Mouse (Mus musculus): ENCODE results near the gene Slc26a10. TPM values are rescaled to one million over a fixed set of nuclear protein-coding genes. Genes with fewer than 3 reads are reported as not detected.
"Not testable (repeated sequence)": the region's sequence is repeated elsewhere in the genome, so short reads cannot be mapped to it uniquely, and the experiment has no call there.

The Slc26a10 gene
- polyA plus RNA-seq, 1 experiment: not detected

DNA sequence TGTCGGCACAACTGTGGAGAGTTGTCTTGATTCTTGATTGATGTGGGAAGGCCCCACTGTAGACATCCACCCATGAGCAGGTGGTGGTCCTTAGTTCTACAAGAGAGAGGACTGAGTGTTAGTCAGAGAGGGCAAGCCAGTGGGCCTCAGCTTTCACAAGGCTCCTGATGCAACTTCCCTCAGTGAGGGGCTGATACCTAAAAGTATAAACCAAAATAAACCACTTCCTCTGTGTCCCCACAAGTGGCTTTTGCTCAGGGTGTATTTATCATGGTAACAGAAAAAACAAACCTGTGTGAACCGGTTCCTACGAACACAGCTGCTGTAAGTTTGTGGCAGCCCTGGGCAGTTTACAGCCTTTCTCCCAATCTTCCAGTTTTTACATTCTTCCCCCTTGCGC is 43.9 kb downstream of the Slc26a10 start:
- no peak overlapping the region for H3K4me3 ChIP-seq (replicated peaks)
- H3K27me3 ChIP-seq (ENCODE audit: control insufficient read depth): no peaks in the 10 kb centered on the region
- no peak for TF ChIP-seq TAL1 (IDR thresholded peaks at IDR 0.05; ENCODE audit: low read length)
- no peak for TF ChIP-seq GATA1 (IDR thresholded peaks at IDR 0.05; ENCODE audit: low read length)
- H3K36me3 ChIP-seq (ENCODE audit: control insufficient read depth): no peaks in the 10 kb centered on the region
- no peaks in the 10 kb centered on the region for H3K9me3 ChIP-seq (ENCODE audit: control insufficient read depth, low read length)
- H3K4me1 ChIP-seq (ENCODE audit: control insufficient read depth): peaks cover 30% of the 10 kb centered on the region

DNA sequence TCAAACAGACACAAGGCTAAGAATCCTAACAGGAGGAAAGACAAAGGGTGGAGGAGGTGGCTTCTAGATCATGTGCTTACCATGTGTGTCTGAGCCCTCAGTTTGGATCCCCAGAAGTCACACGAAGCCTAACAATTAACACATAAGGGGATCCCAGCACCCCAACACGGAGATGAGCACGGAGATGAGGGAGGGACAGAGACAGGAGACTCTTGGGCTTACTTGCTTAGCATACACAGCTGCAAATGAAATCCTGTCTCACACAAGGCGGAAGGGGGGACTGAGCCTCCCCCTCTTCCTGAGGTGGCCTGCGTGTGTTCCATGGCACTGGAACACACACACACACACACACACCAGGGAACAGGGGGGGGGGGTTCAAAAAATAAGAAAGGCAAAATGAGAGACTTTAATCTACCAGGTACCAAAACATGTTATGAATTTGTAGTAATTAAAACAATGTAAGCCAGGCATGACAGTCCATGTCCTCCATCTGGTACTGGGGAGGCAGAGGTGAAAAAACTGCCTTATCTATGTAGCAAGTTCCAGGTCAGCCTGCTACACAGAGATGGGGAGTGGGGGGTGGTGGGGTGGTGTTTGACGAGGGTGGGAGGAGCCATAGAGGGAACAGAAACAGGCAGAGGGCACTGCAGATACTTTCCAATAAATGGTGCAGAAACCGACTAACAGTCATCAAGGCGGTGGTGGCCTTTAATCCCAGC is 45.2 kb downstream of the Slc26a10 start:
- no peaks in the 10 kb centered on the region for H3K27me3 ChIP-seq (ENCODE audit: control insufficient read depth)
- no peak overlapping the region for H3K4me3 ChIP-seq (replicated peaks)
- TF ChIP-seq GATA1 (IDR thresholded peaks at IDR 0.05; ENCODE audit: low read length) (no peak), TAL1 (IDR thresholded peaks at IDR 0.05; ENCODE audit: low read length) (no peak)
- H3K36me3 ChIP-seq (ENCODE audit: control insufficient read depth): no peaks in the 10 kb centered on the region
- H3K9me3 ChIP-seq (ENCODE audit: control insufficient read depth, low read length): no peaks in the 10 kb centered on the region
- peaks cover 30% of the 10 kb centered on the region for H3K4me1 ChIP-seq (ENCODE audit: control insufficient read depth)

DNA sequence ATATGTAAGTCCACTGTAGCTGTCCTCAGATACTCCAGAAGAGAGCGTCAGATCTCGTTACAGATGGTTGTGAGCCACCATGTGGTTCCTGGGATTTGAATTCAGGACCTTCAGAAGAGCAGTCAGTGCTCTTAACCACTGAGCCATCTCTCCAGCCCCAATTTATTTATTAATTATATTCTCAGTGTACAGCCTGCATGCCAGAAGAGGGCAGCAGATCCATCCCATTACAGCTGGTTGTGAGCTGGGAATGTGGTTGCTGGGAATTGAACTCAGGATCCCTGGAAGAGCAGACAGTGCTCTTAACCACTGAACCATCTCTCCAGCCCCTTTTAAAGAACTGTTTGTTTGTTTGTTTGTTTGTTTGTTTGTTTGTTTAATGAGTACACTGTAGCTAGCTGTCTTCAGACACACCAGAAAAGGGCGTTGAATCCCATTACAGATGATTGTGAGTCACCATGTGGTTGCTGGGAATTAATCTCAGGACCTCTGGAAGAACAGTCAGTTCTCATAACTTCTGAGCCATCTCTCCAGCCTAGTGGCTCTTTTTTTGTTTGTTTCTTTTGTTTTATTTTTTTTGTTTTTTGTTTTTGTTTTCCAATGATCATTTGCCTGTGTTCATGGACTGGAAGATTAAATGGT is 45.9 kb downstream of the Slc26a10 start:
- H3K4me1 ChIP-seq (ENCODE audit: control insufficient read depth): peaks cover 30% of the 10 kb centered on the region
- not testable (repeated sequence) for H3K36me3 ChIP-seq (ENCODE audit: control insufficient read depth); H3K4me3 ChIP-seq (replicated peaks); H3K27me3 ChIP-seq (ENCODE audit: control insufficient read depth); H3K9me3 ChIP-seq (ENCODE audit: control insufficient read depth, low read length)

DNA sequence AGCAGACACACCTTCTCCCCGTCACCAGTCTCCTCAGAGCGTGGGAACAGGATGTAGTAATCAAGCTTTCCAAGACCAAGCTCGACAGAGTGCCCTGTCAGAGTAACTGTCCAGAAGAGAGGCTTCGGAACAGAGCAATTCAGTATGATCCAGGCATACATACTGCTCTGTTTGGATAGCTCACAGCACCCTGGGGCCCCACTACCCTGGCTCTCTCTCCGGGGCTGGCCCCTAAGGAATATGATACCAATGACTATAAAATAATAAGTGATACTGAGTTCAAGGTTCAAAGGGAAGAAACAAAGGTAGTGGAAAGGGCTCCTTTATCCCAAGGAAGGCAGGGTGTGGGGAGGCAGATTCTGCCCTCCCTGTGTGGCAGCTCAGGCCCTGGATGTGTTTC is 48.0 kb downstream of the Slc26a10 start:
- no peaks in the 10 kb centered on the region for H3K36me3 ChIP-seq (ENCODE audit: control insufficient read depth)
- TF ChIP-seq GATA1 (IDR thresholded peaks at IDR 0.05; ENCODE audit: low read length) (no peak), TAL1 (IDR thresholded peaks at IDR 0.05; ENCODE audit: low read length) (no peak)
- no peaks in the 10 kb centered on the region for H3K9me3 ChIP-seq (ENCODE audit: control insufficient read depth, low read length)
- no peak overlapping the region for H3K4me3 ChIP-seq (replicated peaks)
- no peaks in the 10 kb centered on the region for H3K27me3 ChIP-seq (ENCODE audit: control insufficient read depth)
- H3K4me1 ChIP-seq (ENCODE audit: control insufficient read depth): peaks cover 33% of the 10 kb centered on the region

DNA sequence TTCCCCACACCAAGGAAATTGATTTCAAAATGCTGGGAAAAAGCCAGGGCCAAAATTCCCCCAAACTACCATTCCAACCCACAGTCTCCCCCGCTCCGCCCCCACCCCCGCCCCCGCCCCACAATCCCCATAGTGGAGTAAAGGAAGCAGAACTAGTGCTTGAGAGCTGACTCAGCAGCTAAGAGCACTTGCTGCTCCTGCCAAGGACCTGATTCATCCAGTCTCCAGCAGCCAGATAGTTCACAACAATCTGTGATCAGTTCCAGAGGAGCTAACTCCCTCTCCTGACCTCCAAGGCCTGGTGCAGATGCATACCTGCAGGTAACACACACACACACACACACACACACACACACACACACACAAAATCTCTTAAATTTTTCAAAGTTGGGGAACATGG is 51.0 kb downstream of the Slc26a10 start:
- TF ChIP-seq GATA1 (IDR thresholded peaks at IDR 0.05; ENCODE audit: low read length): no peak
- TF ChIP-seq TAL1 (IDR thresholded peaks at IDR 0.05; ENCODE audit: low read length): no peak
- H3K27me3 ChIP-seq (ENCODE audit: control insufficient read depth): no peaks in the 10 kb centered on the region
- no peak overlapping the region for H3K4me3 ChIP-seq (replicated peaks)
- H3K4me1 ChIP-seq (ENCODE audit: control insufficient read depth): peaks cover 38% of the 10 kb centered on the region
- no peaks in the 10 kb centered on the region for H3K9me3 ChIP-seq (ENCODE audit: control insufficient read depth, low read length)
- no peaks in the 10 kb centered on the region for H3K36me3 ChIP-seq (ENCODE audit: control insufficient read depth)

DNA sequence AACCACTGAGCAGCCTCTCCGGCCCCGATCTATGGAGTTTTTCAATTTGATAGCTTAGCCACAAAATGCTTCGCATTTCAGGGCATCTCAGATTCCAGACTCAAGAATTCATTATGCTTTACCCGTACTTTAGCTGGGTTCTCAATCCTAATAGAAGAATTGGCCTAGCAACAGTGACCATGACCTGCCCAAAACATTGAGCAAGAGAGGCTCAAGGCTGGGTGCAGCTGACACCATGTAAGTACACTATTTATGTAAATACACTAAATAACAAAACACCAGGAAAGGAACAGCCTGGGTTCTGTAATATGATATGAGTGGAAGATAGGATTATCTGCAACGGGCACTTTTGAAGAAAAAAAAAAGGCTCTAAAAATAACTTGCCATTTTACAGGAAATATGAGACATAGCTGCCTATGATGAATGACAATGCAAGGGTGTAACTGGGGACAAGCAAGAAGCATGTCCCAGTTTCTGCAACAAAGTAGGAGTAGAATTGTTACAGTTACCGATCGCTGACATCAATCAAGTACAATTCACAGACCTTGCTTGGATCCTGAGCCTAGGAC is 52.6 kb downstream of the Slc26a10 start:
- no peak overlapping the region for H3K4me3 ChIP-seq (replicated peaks)
- H3K9me3 ChIP-seq (ENCODE audit: control insufficient read depth, low read length): no peaks in the 10 kb centered on the region
- peaks cover 47% of the 10 kb centered on the region for H3K4me1 ChIP-seq (ENCODE audit: control insufficient read depth)

DNA sequence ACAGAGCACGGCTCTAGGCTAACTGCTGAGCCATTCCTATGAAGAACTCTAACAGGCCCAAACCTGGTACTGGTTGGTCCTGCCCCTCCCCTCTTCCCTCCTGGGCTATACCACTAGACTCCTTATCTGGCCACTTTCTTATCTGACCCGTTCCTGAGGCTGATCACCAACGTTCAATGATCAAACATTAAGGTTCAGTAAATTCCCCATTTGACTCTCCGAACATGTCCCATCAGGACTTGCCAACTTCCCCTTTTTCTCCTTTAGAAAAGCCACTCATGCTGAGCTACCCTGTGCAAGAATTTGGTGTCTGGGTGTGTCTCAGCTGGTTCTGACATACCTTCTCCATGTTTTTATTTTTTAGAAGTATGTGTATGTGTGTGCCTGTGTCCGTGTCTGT is 53.9 kb downstream of the Slc26a10 start:
- Histone ChIP-seq H3K9me3 (ENCODE audit: control insufficient read depth, low read length) (no peaks in the 10 kb centered on the region), H3K27me3 (ENCODE audit: control insufficient read depth) (no peaks in the 10 kb centered on the region), H3K36me3 (ENCODE audit: control insufficient read depth) (no peaks in the 10 kb centered on the region), H3K4me3 (replicated peaks) (no peak overlapping the region), H3K4me1 (ENCODE audit: control insufficient read depth) (peaks cover 57% of the 10 kb centered on the region)
- no peak for TF ChIP-seq GATA1 (IDR thresholded peaks at IDR 0.05; ENCODE audit: low read length)
- no peak for TF ChIP-seq TAL1 (IDR thresholded peaks at IDR 0.05; ENCODE audit: low read length)

More for the DNA sequence above, 52.6 kb downstream of the Slc26a10 start:
- no peaks in the 10 kb centered on the region for H3K27me3 ChIP-seq (ENCODE audit: control insufficient read depth)
- no peaks in the 10 kb centered on the region for H3K36me3 ChIP-seq (ENCODE audit: control insufficient read depth)
- TF ChIP-seq GATA1 (IDR thresholded peaks at IDR 0.05; ENCODE audit: low read length): no peak
- TF ChIP-seq TAL1 (IDR thresholded peaks at IDR 0.05; ENCODE audit: low read length): no peak

DNA sequence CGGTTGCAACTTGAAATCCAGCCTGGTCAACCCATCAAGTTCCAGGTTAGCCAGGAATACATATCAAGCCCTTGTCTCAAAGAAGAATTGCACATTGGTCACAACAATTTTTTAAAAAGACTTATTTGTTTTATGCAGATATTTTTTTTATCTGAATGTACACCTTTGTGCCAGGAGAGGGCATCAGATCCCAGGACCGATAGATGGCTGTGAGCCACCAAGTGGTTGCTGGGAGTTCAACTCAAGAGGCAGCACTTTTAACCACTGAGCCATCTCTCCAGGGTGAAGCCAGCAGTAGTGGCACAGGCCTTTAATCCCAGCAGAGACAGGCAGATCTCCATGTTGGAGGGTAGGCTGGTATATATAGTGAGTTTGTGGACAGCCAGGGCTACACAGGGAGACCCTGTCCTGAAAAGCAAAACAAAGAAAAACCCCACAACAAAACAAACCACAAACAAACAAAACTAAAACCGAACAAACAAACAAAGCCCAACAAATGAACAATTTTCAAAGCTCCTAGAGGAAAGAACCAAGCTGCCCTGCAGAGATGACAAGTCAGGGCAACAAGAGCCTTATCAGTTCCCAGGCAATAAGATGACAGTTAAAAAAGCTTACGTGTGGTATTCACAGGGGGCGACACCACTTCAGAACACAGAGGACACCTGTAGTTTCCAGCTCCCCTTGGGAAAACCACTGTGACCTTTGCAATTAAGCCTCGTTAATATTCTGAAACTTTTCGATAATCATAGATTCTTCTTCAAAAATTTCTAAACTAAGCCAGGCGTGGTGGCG is 55.0 kb downstream of the Slc26a10 start:
- H3K27me3 ChIP-seq (ENCODE audit: control insufficient read depth): no peaks in the 10 kb centered on the region
- TF ChIP-seq TAL1 (IDR thresholded peaks at IDR 0.05; ENCODE audit: low read length): no peak
- TF ChIP-seq GATA1 (IDR thresholded peaks at IDR 0.05; ENCODE audit: low read length): no peak
- peaks cover 66% of the 10 kb centered on the region for H3K4me1 ChIP-seq (ENCODE audit: control insufficient read depth)

DNA sequence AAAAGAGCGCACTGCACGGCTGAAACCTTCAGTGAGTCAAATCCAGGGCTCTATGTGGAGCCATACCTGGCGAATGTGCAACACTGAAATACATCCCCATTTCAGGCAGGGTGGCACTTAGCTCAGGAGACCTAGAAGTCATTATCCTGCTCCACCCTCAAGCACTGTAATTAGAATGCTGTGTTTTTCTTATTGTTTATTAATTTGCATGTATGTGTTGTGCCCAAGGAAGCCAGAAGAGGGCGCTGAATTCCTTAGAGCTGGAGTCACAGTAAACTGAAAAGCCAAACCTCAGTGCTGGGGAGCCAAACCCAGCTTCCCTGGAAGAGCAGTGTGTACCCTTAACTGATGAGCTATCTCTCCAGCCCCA is 57.0 kb downstream of the Slc26a10 start:
- Histone ChIP-seq H3K4me1 (ENCODE audit: control insufficient read depth) (peaks cover 76% of the 10 kb centered on the region), H3K4me3 (replicated peaks) (peak overlapping the region; percentile 63)
- TF ChIP-seq GATA1 (IDR thresholded peaks at IDR 0.05; ENCODE audit: low read length) (no peak), TAL1 (IDR thresholded peaks at IDR 0.05; ENCODE audit: low read length) (no peak)

More for the DNA sequence above, 55.0 kb downstream of the Slc26a10 start:
- no peaks in the 10 kb centered on the region for H3K9me3 ChIP-seq (ENCODE audit: control insufficient read depth, low read length)
- H3K4me3 ChIP-seq (replicated peaks): no peak overlapping the region
- no peaks in the 10 kb centered on the region for H3K36me3 ChIP-seq (ENCODE audit: control insufficient read depth)

More for the DNA sequence above, 57.0 kb downstream of the Slc26a10 start:
- no peaks in the 10 kb centered on the region for H3K27me3 ChIP-seq (ENCODE audit: control insufficient read depth)
- no peaks in the 10 kb centered on the region for H3K9me3 ChIP-seq (ENCODE audit: control insufficient read depth, low read length)
- peaks cover 15% of the 10 kb centered on the region for H3K36me3 ChIP-seq (ENCODE audit: control insufficient read depth)

Data from erythroblast, embryonic 14.5 days (primary cell).